ENCODE assay signal across 7 mouse cellular contexts in the genomic region with DNA sequence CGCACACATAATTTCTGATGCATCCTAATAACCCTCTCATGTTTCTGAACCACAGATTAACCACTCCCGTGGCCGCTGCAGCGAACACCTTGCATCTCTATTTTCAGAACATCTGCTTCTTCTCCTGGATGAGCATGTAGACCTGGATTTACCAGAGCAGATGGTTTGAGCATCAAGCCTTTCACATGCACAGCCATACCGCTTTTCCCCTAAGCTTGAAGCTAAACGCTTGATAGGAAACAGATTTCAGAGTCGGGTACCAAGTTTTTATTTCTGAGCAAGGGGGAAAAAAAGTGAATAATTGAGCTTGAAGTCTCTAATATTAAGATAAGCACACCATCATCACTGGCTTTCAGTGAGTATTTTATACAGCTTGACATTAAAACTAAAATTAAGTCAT.
"Had no signal": no experiment of that assay in that cellular context is flagged by ENCODE, and none has a peak within 500 bp of the region (broad histone marks: within the 10 kb centered on the region; RNA-seq: fewer than 3 reads in every experiment).

No protein-coding gene starts in this region.

- H3K27me3 ChIP-seq: liver, embryonic 15.5 days; megakaryocyte, embryonic 14.5 days; midbrain, embryonic 12.5 days had no signal

- ATAC-seq: intestine, postnatal 0 days had no signal

- H3K4me2 ChIP-seq: liver, embryonic 11.5 days; liver, embryonic 15.5 days; midbrain, embryonic 12.5 days had no signal

- H3K9me3 ChIP-seq: liver, embryonic 15.5 days; megakaryocyte, embryonic 14.5 days; midbrain, embryonic 12.5 days had no signal

- H3K9ac ChIP-seq: liver, embryonic 15.5 days; midbrain, embryonic 12.5 days had no signal

- DNase-seq: layer of hippocampus, adult 9-11 months had no signal

- H3K27ac ChIP-seq: liver, embryonic 15.5 days; macrophage; midbrain, embryonic 12.5 days had no signal

- H3K4me1 ChIP-seq: midbrain, embryonic 12.5 days had no signal

- H3K4me3 ChIP-seq: liver, embryonic 15.5 days; megakaryocyte, embryonic 14.5 days; midbrain, embryonic 12.5 days had no signal

- H3K36me3 ChIP-seq: liver, embryonic 15.5 days had no signal
